Mouse (Mus musculus): ENCODE data around the gene Klk1b5. TPM values are rescaled to one million over a fixed set of nuclear protein-coding genes. Genes with fewer than 3 reads are reported as not detected.

Gene Klk1b5
- polyA plus RNA-seq, 1 experiment from 2014 or later, result not detected

DNA sequence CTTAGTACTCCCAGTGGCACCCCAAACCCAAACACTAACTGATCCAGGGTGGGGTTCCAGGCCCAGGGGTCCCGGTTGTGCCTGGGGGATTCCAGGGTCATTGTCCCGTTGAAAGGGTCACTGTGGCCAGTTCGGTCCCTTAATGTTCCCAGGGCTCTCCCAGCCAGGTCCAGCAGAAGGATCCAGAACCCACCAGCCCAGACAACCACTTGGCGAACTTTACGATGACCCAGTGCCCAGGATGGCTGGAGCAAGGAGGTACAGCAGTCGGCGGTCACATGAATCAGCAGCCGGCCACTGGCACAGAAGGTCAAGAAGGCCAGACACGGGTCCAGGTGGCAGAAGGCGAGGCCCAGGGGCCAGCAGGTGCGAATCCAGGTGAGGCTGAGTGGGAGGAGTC, 52.4 kb downstream of the Klk1b5 start:
- no peaks in the 10 kb centered on the region; the same call in 1 of the 2 replicates for H3K4me1 ChIP-seq (replicated peaks; ENCODE audit: control insufficient read depth, insufficient read depth, low read length)
- H3K27ac ChIP-seq (ENCODE audit: low read depth, low read length), result no peak overlapping the region
- peaks cover 3% of the 10 kb centered on the region; the same call in 1 of the 2 replicates for H3K27me3 ChIP-seq (replicated peaks; ENCODE audit: control insufficient read depth, insufficient read depth, low read length)
- H3K4me2 ChIP-seq (replicated peaks; ENCODE audit: low read depth), result no peak overlapping the region
- H3K4me3 ChIP-seq (ENCODE audit: low read depth, low read length), result no peak overlapping the region
- H3K9me3 ChIP-seq (ENCODE audit: control insufficient read depth), result no peaks in the 10 kb centered on the region
- no peak for ATAC-seq
- TF ChIP-seq CTCF (IDR thresholded peaks at IDR 0.05; ENCODE audit: low read depth), result no peak
- 66% methylated on average over 11 of the region's 11 CpGs for WGBS
- H3K9ac ChIP-seq (ENCODE audit: low read depth, low read length), result no peak overlapping the region
- H3K36me3 ChIP-seq (ENCODE audit: control insufficient read depth, insufficient read depth), result no peaks in the 10 kb centered on the region

DNA sequence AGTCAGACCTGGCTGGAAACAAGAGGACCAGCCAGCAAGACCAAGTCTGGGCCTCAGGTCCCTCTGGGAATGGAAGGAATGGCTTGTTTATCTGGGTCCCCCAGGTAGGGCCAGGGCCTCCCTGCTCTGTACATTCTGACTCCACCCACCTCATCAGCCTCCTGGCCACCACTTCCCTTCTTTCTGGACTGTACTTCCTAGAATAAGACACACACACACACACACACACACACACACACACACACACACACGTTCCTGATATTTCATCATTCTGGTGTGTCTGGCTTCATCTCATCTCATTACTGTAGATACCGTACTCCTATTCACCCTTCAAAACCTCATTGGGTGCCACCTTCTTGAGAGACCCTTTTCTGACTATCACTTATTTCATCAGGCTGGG, 53.7 kb downstream of the Klk1b5 start:
- Histone ChIP-seq H3K4me1 (replicated peaks; ENCODE audit: control insufficient read depth, insufficient read depth, low read length) (no peaks in the 10 kb centered on the region), H3K4me3 (ENCODE audit: low read depth, low read length) (no peak overlapping the region), H3K9ac (ENCODE audit: low read depth, low read length) (no peak overlapping the region), H3K4me2 (replicated peaks; ENCODE audit: low read depth) (no peak overlapping the region), H3K9me3 (ENCODE audit: control insufficient read depth) (no peaks in the 10 kb centered on the region), H3K27me3 (replicated peaks; ENCODE audit: control insufficient read depth, insufficient read depth, low read length) (0 out of 2 replicates have a peak, but pooled peaks cover 1% of the 10 kb centered on the region), H3K36me3 (ENCODE audit: control insufficient read depth, insufficient read depth) (no peaks in the 10 kb centered on the region), H3K27ac (ENCODE audit: low read depth, low read length) (no peak overlapping the region)
- 71% methylated on average over 2 of the region's 2 CpGs for WGBS
- no peak for ATAC-seq
- no peak for TF ChIP-seq CTCF (IDR thresholded peaks at IDR 0.05; ENCODE audit: low read depth)

Other genes with a start within 250 kb of the Klk1b5 start
- not detected in 2 replicates for gene Klk1b1, start 249.2 kb upstream of the Klk1b5 start, polyA plus RNA-seq (2015; fragmentation: Nextera tagmentation; extraction: Ambion mirVana)
- gene Klk1b9, start 239.9 kb upstream of the Klk1b5 start, polyA plus RNA-seq (2015; fragmentation: Nextera tagmentation; extraction: Ambion mirVana), result not detected in 2 replicates
- not detected in 2 replicates for gene Klk1b11, start 220.1 kb upstream of the Klk1b5 start, polyA plus RNA-seq (2015; fragmentation: Nextera tagmentation; extraction: Ambion mirVana)
- not detected in 2 replicates for gene Klk1b26, start 203.8 kb upstream of the Klk1b5 start, polyA plus RNA-seq (2015; fragmentation: Nextera tagmentation; extraction: Ambion mirVana)
- gene Klk1b27, start 163.7 kb upstream of the Klk1b5 start, polyA plus RNA-seq (2015; fragmentation: Nextera tagmentation; extraction: Ambion mirVana), result not detected in 2 replicates
- gene Klk1b21, start 113.6 kb upstream of the Klk1b5 start, polyA plus RNA-seq (2015; fragmentation: Nextera tagmentation; extraction: Ambion mirVana), result not detected in 2 replicates
- not detected in 2 replicates for gene Klk1b22, start 103.3 kb upstream of the Klk1b5 start, polyA plus RNA-seq (2015; fragmentation: Nextera tagmentation; extraction: Ambion mirVana)
- not detected in 2 replicates for gene Klk1b16, start 79.2 kb upstream of the Klk1b5 start, polyA plus RNA-seq (2015; fragmentation: Nextera tagmentation; extraction: Ambion mirVana)
- gene Klk1b24, start 27.7 kb upstream of the Klk1b5 start, polyA plus RNA-seq (2015; fragmentation: Nextera tagmentation; extraction: Ambion mirVana), result not detected in 2 replicates
- not detected in 2 replicates for gene Klk1b3, start 17.8 kb upstream of the Klk1b5 start, polyA plus RNA-seq (2015; fragmentation: Nextera tagmentation; extraction: Ambion mirVana)
- gene Klk1b4, start 8.5 kb upstream of the Klk1b5 start, polyA plus RNA-seq (2015; fragmentation: Nextera tagmentation; extraction: Ambion mirVana), result not detected in 2 replicates
- gene Klk1, start 9.4 kb downstream of the Klk1b5 start, polyA plus RNA-seq (2015; fragmentation: Nextera tagmentation; extraction: Ambion mirVana), result 23.0 and 35.6 TPM in 2 replicates
- gene Gm36864, start 20.2 kb downstream of the Klk1b5 start, polyA plus RNA-seq (2015; fragmentation: Nextera tagmentation; extraction: Ambion mirVana), result not detected in 2 replicates
- gene 1700028J19Rik, start 30.8 kb downstream of the Klk1b5 start, polyA plus RNA-seq (2015; fragmentation: Nextera tagmentation; extraction: Ambion mirVana), result 0.65 and 1.1 TPM in 2 replicates
- 40.3 and 42.3 TPM in 2 replicates for gene 2410002F23Rik, start 30.8 kb downstream of the Klk1b5 start, polyA plus RNA-seq (2015; fragmentation: Nextera tagmentation; extraction: Ambion mirVana)
- gene Acp4, start 41.4 kb downstream of the Klk1b5 start, polyA plus RNA-seq (2015; fragmentation: Nextera tagmentation; extraction: Ambion mirVana), result not detected in 2 replicates
- gene Gm15517, start 45.5 kb downstream of the Klk1b5 start, polyA plus RNA-seq (2015; fragmentation: Nextera tagmentation; extraction: Ambion mirVana), result not detected in 2 replicates
- 3.5 and 3.8 TPM in 2 replicates for gene Clec11a, start 91.0 kb downstream of the Klk1b5 start, polyA plus RNA-seq (2015; fragmentation: Nextera tagmentation; extraction: Ambion mirVana)
- gene Shank1, start 94.3 kb downstream of the Klk1b5 start, polyA plus RNA-seq (2015; fragmentation: Nextera tagmentation; extraction: Ambion mirVana), result 0.39 and 0.44 TPM in 2 replicates
- gene Syt3, start 168.2 kb downstream of the Klk1b5 start, polyA plus RNA-seq (2015; fragmentation: Nextera tagmentation; extraction: Ambion mirVana), result 0.55 and 0.58 TPM in 2 replicates
- gene 1700008O03Rik, start 169.9 kb downstream of the Klk1b5 start, polyA plus RNA-seq (2015; fragmentation: Nextera tagmentation; extraction: Ambion mirVana), result 0.51 and 0.60 TPM in 2 replicates
- gene Lrrc4b, start 213.1 kb downstream of the Klk1b5 start, polyA plus RNA-seq (2015; fragmentation: Nextera tagmentation; extraction: Ambion mirVana), result 0.35 and 0.54 TPM in 2 replicates
- 1.5 and 1.7 TPM in 2 replicates for gene Aspdh, start 249.4 kb downstream of the Klk1b5 start, polyA plus RNA-seq (2015; fragmentation: Nextera tagmentation; extraction: Ambion mirVana)